Mouse (Mus musculus) activated CD4-positive, CD25-positive, alpha-beta regulatory T cell (primary cell): ENCODE data around the gene Cdc42. TPM values are rescaled to one million over a fixed set of nuclear protein-coding genes. Genes with fewer than 3 reads are reported as not detected.

Experiments used
- polyA plus RNA-seq, 2 experiments: library from polyadenylated mRNA; unstranded; fragments of 100-300 nt; shearing (Covaris generic); gene quantifications; one replicate each; pipeline ENCODE4 v1.2.1; 2017

The Cdc42 gene
- polyA plus RNA-seq: 1,000 to 10,000 TPM in 1 of 2 experiments, 100 to 1,000 TPM in 1; 733 to 1,079 TPM

GRCm38 (mm10) chr4:137357517-137358254 lies at the start of gene Cdc42:
Gene Cdc42, minus strand, starts transcription at chr4:137357720.

GRCm38 (mm10) chr4:137277166-137277513 lies 80.4 kb downstream of the Cdc42 start, which contains the start of gene Wnt4:
Gene Wnt4, plus strand, starts transcription at chr4:137277489.

Other genes with a start within 250 kb of the Cdc42 start
- under 1 TPM; 0.07 to 0.49 TPM for gene Wnt4, start 80.2 kb downstream of the Cdc42 start, polyA plus RNA-seq
- not detected for gene Cela3a, start 52.1 kb upstream of the Cdc42 start, polyA plus RNA-seq
- not detected for gene Cela3b, start 72.8 kb upstream of the Cdc42 start, polyA plus RNA-seq
- gene 1700013G24Rik, start 95.6 kb upstream of the Cdc42 start, polyA plus RNA-seq: not detected
- gene Hspg2, start 111.0 kb upstream of the Cdc42 start, polyA plus RNA-seq: not detected
- not detected for gene Ldlrad2, start 216.8 kb upstream of the Cdc42 start, polyA plus RNA-seq
- 10 to 100 TPM; 79.4 to 87.8 TPM for gene Usp48, start 236.0 kb upstream of the Cdc42 start, polyA plus RNA-seq